Mouse (Mus musculus) lung, postnatal 0 days (tissue): Measurements from ENCODE around the gene Il10rb.

Source experiments
- CTCF ChIP-seq: IDR thresholded peaks from 2 replicates; pipeline ENCODE4 v1.5.1; 2016; ENCODE audit warnings: antibody characterized with exemption, mild to moderate bottlenecking
- EP300 ChIP-seq: IDR thresholded peaks from 2 replicates; pipeline ENCODE4 v1.6.1; 2016; ENCODE audit warnings: antibody characterized with exemption, mild to moderate bottlenecking, control low read depth

GRCm38 (mm10) chr16:91438081-91438480 is 32.1 kb downstream of the Il10rb start:
- TF ChIP-seq CTCF (no peak), EP300 (no peak)
